Mouse (Mus musculus) intestine, embryonic 16.5 days (tissue): ENCODE results near the gene Sigmar1. TPM values are rescaled to one million over a fixed set of nuclear protein-coding genes. Genes with fewer than 3 reads are reported as not detected.
"Not testable (repeated sequence)": the region's sequence is repeated elsewhere in the genome, so short reads cannot be mapped to it uniquely, and the experiment has no call there.

ENCODE experiments used
- ATAC-seq: fragments of 200-750 bp; cut with Nextera tagmentation; 2 replicates; pipeline ENCODE4 v1.8.0; 2017; ENCODE audit warnings: moderate TSS enrichment, moderate library complexity
- H3K27ac ChIP-seq: fragments of 300-500 bp; sonication (generic); 2 replicates; pipeline ENCODE4 v1.5.1; 2014; ENCODE audit warnings: mild to moderate bottlenecking, low read length
- H3K27me3 ChIP-seq: fragments of 300-500 bp; sonication (generic); replicated peaks from 2 replicates; pipeline ENCODE4 v1.6.1; 2014; ENCODE audit warnings: low read length, control low read depth, mixed read lengths; ENCODE audit not compliant: control insufficient read depth, insufficient read depth
- H3K36me3 ChIP-seq: fragments of 300-500 bp; sonication (generic); 2 replicates; pipeline ENCODE4 v1.6.1; 2014; ENCODE audit warnings: low read length, control low read depth; ENCODE audit not compliant: control insufficient read depth, insufficient read depth
- H3K4me1 ChIP-seq: fragments of 300-500 bp; sonication (generic); 2 replicates; pipeline ENCODE4 v1.6.1; 2014; ENCODE audit warnings: low read length, control low read depth, mixed read lengths; ENCODE audit not compliant: control insufficient read depth, insufficient read depth
- H3K4me2 ChIP-seq: fragments of 300-500 bp; sonication (generic); 2 replicates; pipeline ENCODE4 v1.6.1; 2014; ENCODE audit warnings: low read depth, low read length, control low read depth
- H3K4me3 ChIP-seq: fragments of 300-500 bp; sonication (generic); 2 replicates; pipeline ENCODE4 v1.5.1; 2014; ENCODE audit warnings: mild to moderate bottlenecking, low read length
- H3K9ac ChIP-seq: fragments of 300-500 bp; sonication (generic); 2 replicates; pipeline ENCODE4 v1.6.1; 2014; ENCODE audit warnings: low read depth, low read length
- H3K9me3 ChIP-seq: fragments of 300-500 bp; sonication (generic); 2 replicates; pipeline ENCODE4 v1.6.1; 2016; ENCODE audit warnings: low read length, control low read depth; ENCODE audit not compliant: control insufficient read depth
- WGBS: fragments of 180-500 bp; shearing (Covaris S2); extraction: QIAGEN DNeasy Blood & Tissue Kit; methylation state at CpG from one replicate; pipeline ENCODE4 v1.1.7; 2014; 5-methylcytosine and 5-hydroxymethylcytosine counted together
- polyA plus RNA-seq: library from polyadenylated mRNA; unstranded; fragments of >200 nt; fragmentation: Nextera tagmentation; extraction: Ambion mirVana; gene quantifications from 2 replicates; pipeline ENCODE4 v1.2.1, GENCODE M21; 2015

Gene Sigmar1
- polyA plus RNA-seq, 1 experiment from 2014 or later, result 111 TPM

- not testable (repeated sequence) for H3K4me3 ChIP-seq
Observed at GRCm38 (mm10) chr4:41695800-41696199, 60.2 kb downstream of the Sigmar1 start.

GRCm38 (mm10) chr4:41693511-41693910 is 62.4 kb downstream of the Sigmar1 start:
- not testable (repeated sequence) for H3K4me3 ChIP-seq, H3K27ac ChIP-seq, H3K4me2 ChIP-seq, H3K27me3 ChIP-seq, H3K4me1 ChIP-seq, H3K9ac ChIP-seq, ATAC-seq, H3K9me3 ChIP-seq, H3K36me3 ChIP-seq
- 15% methylated on average over 4 of the region's 4 CpGs for WGBS

More at GRCm38 (mm10) chr4:41695800-41696199, 60.2 kb downstream of the Sigmar1 start:
- ATAC-seq, H3K4me1 ChIP-seq, H3K27ac ChIP-seq, H3K4me2 ChIP-seq, H3K27me3 ChIP-seq, H3K9ac ChIP-seq, H3K9me3 ChIP-seq, H3K36me3 ChIP-seq: not testable (repeated sequence)
- 8% methylated on average over 20 of the region's 38 CpGs for WGBS

- not testable (repeated sequence) for H3K4me2 ChIP-seq, ATAC-seq, H3K4me1 ChIP-seq, H3K9ac ChIP-seq, H3K36me3 ChIP-seq, H3K4me3 ChIP-seq, H3K9me3 ChIP-seq, H3K27ac ChIP-seq, H3K27me3 ChIP-seq
- no CpG with 5 or more reads among the region's 4 CpGs for WGBS
Observed at GRCm38 (mm10) chr4:41690014-41690413, 65.9 kb downstream of the Sigmar1 start.

- not testable (repeated sequence) for H3K4me2 ChIP-seq, H3K9ac ChIP-seq, H3K9me3 ChIP-seq, H3K27ac ChIP-seq, H3K4me3 ChIP-seq, H3K4me1 ChIP-seq, ATAC-seq, H3K27me3 ChIP-seq, H3K36me3 ChIP-seq
- 66% methylated on average over 1 of the region's 1 CpGs for WGBS
Observed at GRCm38 (mm10) chr4:41688562-41688961, 67.4 kb downstream of the Sigmar1 start.

Other genes with a start within 250 kb of the Sigmar1 start
- 0.21 TPM in 1 of 2 replicates, not detected in the other for gene 1110017D15Rik, start 238.8 kb downstream of the Sigmar1 start, polyA plus RNA-seq
- gene Fam219a, start 186.6 kb downstream of the Sigmar1 start, polyA plus RNA-seq, result 2.4 and 2.9 TPM in 2 replicates
- 3.5 and 4.2 TPM in 2 replicates for gene Dnaic1, start 186.4 kb downstream of the Sigmar1 start, polyA plus RNA-seq
- 7.6 and 8.7 TPM in 2 replicates for gene Enho, start 115.8 kb downstream of the Sigmar1 start, polyA plus RNA-seq
- 5.5 and 5.6 TPM in 2 replicates for gene Cntfr, start 59.1 kb downstream of the Sigmar1 start, polyA plus RNA-seq
- gene Il11ra1, start 56.2 kb downstream of the Sigmar1 start, polyA plus RNA-seq, result 113 and 125 TPM in 2 replicates
- gene Rpp25l, start 42.6 kb downstream of the Sigmar1 start, polyA plus RNA-seq, result 57.5 and 64.9 TPM in 2 replicates
- 136 and 143 TPM in 2 replicates for gene Dctn3, start 33.0 kb downstream of the Sigmar1 start, polyA plus RNA-seq
- gene Arid3c, start 25.0 kb downstream of the Sigmar1 start, polyA plus RNA-seq, result not detected in 2 replicates
- gene Galt, start 929 bp downstream of the Sigmar1 start, polyA plus RNA-seq, result 93.4 and 103 TPM in 2 replicates
- 24.3 and 26.8 TPM in 2 replicates for gene Ccl27a, start 18.1 kb upstream of the Sigmar1 start, polyA plus RNA-seq
- 15.1 and 26.9 TPM in 2 replicates for gene Gm21541, start 147.5 kb upstream of the Sigmar1 start, polyA plus RNA-seq
- gene Gm20878, start 185.4 kb upstream of the Sigmar1 start, polyA plus RNA-seq, result 1.6 and 1.7 TPM in 2 replicates
- 0.15 and 0.17 TPM in 2 replicates for gene Fam205a4, start 209.9 kb upstream of the Sigmar1 start, polyA plus RNA-seq